Mouse (Mus musculus) mouse embryonic stem cell (cell line): ENCODE measurements at regions not wholly inside any gene's neighbourhood (a gene's known extent, or its start where the extent isn't known, plus 50 kb on each side); places are given as distances from the start of the nearest gene placed in this dataset.

Experiments
- in situ Hi-C, 2 experiments: fragments of 300-500 bp; cut with MboI; formaldehyde crosslinking; loops; 1 replicate in 1 of 2; 3 replicates in 1 of 2; pipeline ENCODE4 v1.14.3; 2019 to 2020; ENCODE audit warnings: low sequenced_read_pairs in 2 of 2, low pct_unique_long_range_greater_than_20kb in 1 of 2, mixed read lengths in 1 of 2; ENCODE audit not compliant: unreplicated experiment in 1 of 2

GRCm38 (mm10) chr10:67742824-67743223 lies 169.6 kb downstream of the Zfp365 start:
- in situ Hi-C loops = no loop called here

- in situ Hi-C loops = no loop called here
Observed at GRCm38 (mm10) chr10:67742305-67742704, 170.2 kb downstream of the Zfp365 start.

GRCm38 (mm10) chr10:67739199-67739598 lies 173.3 kb downstream of the Zfp365 start:
- in situ Hi-C loops = no loop called here

- in situ Hi-C loops = no loop called here
Observed at GRCm38 (mm10) chr10:67736636-67737035, 175.8 kb downstream of the Zfp365 start.

- in situ Hi-C loops = no loop called here
Observed at GRCm38 (mm10) chr10:67731577-67731976, 180.9 kb downstream of the Zfp365 start.

- in situ Hi-C loops = loop anchor here in 1 of 2 experiments (10.0 kb wide), 2 partner anchors 194 to 404 kb away; partner anchors contain the start of gene Egr2
Observed at GRCm38 (mm10) chr10:67729271-67729670, 180.5 kb upstream of the Ado start.

GRCm38 (mm10) chr10:67727580-67727979 lies 178.8 kb upstream of the Ado start:
- in situ Hi-C loops = loop anchor here in 1 of 2 experiments (10.0 kb wide), 2 partner anchors 193 to 403 kb away; partner anchors contain the start of gene Egr2

GRCm38 (mm10) chr10:67726796-67727195 lies 178.0 kb upstream of the Ado start:
- in situ Hi-C loops = loop anchor here in 1 of 2 experiments (10.0 kb wide), 2 partner anchors 192 to 402 kb away; partner anchors contain the start of gene Egr2

- in situ Hi-C loops = loop anchor here in 1 of 2 experiments (10.0 kb wide), 2 partner anchors 192 to 402 kb away; partner anchors contain the start of gene Egr2
Observed at GRCm38 (mm10) chr10:67726351-67726750, 177.6 kb upstream of the Ado start.

GRCm38 (mm10) chr10:67721787-67722186 lies 173.0 kb upstream of the Ado start:
- in situ Hi-C loops = loop anchor here in 1 of 2 experiments (10.0 kb wide), 2 partner anchors 187 to 397 kb away; partner anchors contain the start of gene Egr2

GRCm38 (mm10) chr10:67717506-67717905 lies 168.8 kb upstream of the Ado start:
- in situ Hi-C loops = no loop called here

- in situ Hi-C loops = no loop called here
Observed at GRCm38 (mm10) chr10:67715046-67715445, 166.3 kb upstream of the Ado start.

- in situ Hi-C loops = no loop called here
Observed at GRCm38 (mm10) chr10:67713098-67713497, 164.3 kb upstream of the Ado start.

- in situ Hi-C loops = no loop called here
Observed at GRCm38 (mm10) chr10:67712665-67713064, 163.9 kb upstream of the Ado start.

- in situ Hi-C loops = no loop called here
Observed at GRCm38 (mm10) chr10:67711961-67712360, 163.2 kb upstream of the Ado start.

- in situ Hi-C loops = no loop called here
Observed at GRCm38 (mm10) chr10:67706436-67706835, 157.7 kb upstream of the Ado start.

- in situ Hi-C loops = no loop called here
Observed at GRCm38 (mm10) chr10:67702783-67703455, 154.2 kb upstream of the Ado start.

GRCm38 (mm10) chr10:67697401-67698195 lies 148.8 kb upstream of the Ado start:
- in situ Hi-C loops = no loop called here
